In genomic region chr4:48047766-48048371, GRCm38 (mm10) we compare ENCODE assay signal across 8 mouse cellular contexts. TPM values are rescaled to one million over a fixed set of nuclear protein-coding genes. Genes with fewer than 3 reads are reported as not detected.
DNase-seq lines count a peak whose midpoint lies in the region; ATAC-seq and TF ChIP-seq lines count a peak whose summit lies in the region.

No protein-coding gene starts in this region.

- H3K36me3 ChIP-seq in heart, postnatal 0 days (replicated peaks; ENCODE audit: control insufficient read depth, insufficient read depth, low read length): no peaks in the 10 kb centered on the region
- no peaks in the 10 kb centered on the region for H3K36me3 ChIP-seq in limb, embryonic 11.5 days (ENCODE audit: control insufficient read depth, insufficient read depth, low read length)
- no peaks in the 10 kb centered on the region for H3K36me3 ChIP-seq in midbrain, embryonic 15.5 days (replicated peaks)

- H3K9ac ChIP-seq in heart, postnatal 0 days (replicated peaks; ENCODE audit: low read depth, low read length): 0 out of 2 replicates have a peak overlapping the region, but pooled peaks have one; percentile 17
- H3K9ac ChIP-seq in limb, embryonic 11.5 days (ENCODE audit: low read length): no peak overlapping the region
- H3K9ac ChIP-seq in midbrain, embryonic 15.5 days: 0 out of 2 replicates have a peak overlapping the region, but pooled peaks have one; percentile 24

- no peaks in the 10 kb centered on the region for H3K9me3 ChIP-seq in heart, postnatal 0 days (replicated peaks; ENCODE audit: control insufficient read depth, low read length)
- no peaks in the 10 kb centered on the region for H3K9me3 ChIP-seq in limb, embryonic 11.5 days (ENCODE audit: control insufficient read depth, low read length)
- H3K9me3 ChIP-seq in midbrain, embryonic 15.5 days: no peaks in the 10 kb centered on the region

- DNase-seq in cerebellum, adult 11 months: peak; percentile 36
- peak; percentile 20 for DNase-seq in NIH3T3 (ENCODE audit: low read depth)
- peak; percentile 79 for DNase-seq in embryo, embryonic 11 days
- no peak for DNase-seq in heart, postnatal 0 days (ENCODE audit: low spot score)
- peak; percentile 66 for DNase-seq in limb, embryonic 11.5 days (ENCODE audit: low spot score)
- peak; percentile 56 for DNase-seq in testis, postnatal 10 days (ENCODE audit: low spot score)

- H3K4me1 ChIP-seq in heart, postnatal 0 days (ENCODE audit: control insufficient read depth, insufficient read depth): peaks cover 25% of the 10 kb centered on the region; the same call in 1 of the 2 replicates
- H3K4me1 ChIP-seq in limb, embryonic 11.5 days (ENCODE audit: control insufficient read depth, insufficient read depth, low read length): peaks cover 27% of the 10 kb centered on the region; the same call in 1 of the 2 replicates
- peaks cover 53% of the 10 kb centered on the region for H3K4me1 ChIP-seq in midbrain, embryonic 15.5 days

- H3K27me3 ChIP-seq in heart, postnatal 0 days (ENCODE audit: control insufficient read depth, insufficient read depth, low read length): peaks cover 56% of the 10 kb centered on the region
- H3K27me3 ChIP-seq in limb, embryonic 11.5 days (ENCODE audit: control insufficient read depth, insufficient read depth, low read length): peaks cover 70% of the 10 kb centered on the region
- H3K27me3 ChIP-seq in midbrain, embryonic 15.5 days (replicated peaks): peaks cover 48% of the 10 kb centered on the region

- peak overlapping the region; percentile 100 for H3K4me2 ChIP-seq in heart, postnatal 0 days (ENCODE audit: low read depth, low read length)
- peak overlapping the region; percentile 99 for H3K4me2 ChIP-seq in limb, embryonic 11.5 days (ENCODE audit: low read depth, severe bottlenecking)
- peak overlapping the region; percentile 90 for H3K4me2 ChIP-seq in midbrain, embryonic 15.5 days

- 1% methylated on average over 30 of the region's 30 CpGs for WGBS in heart, postnatal 0 days
- WGBS in limb, embryonic 11.5 days: under 1% methylated on average over 30 of the region's 30 CpGs
- WGBS in midbrain, embryonic 15.5 days: under 1% methylated on average over 30 of the region's 30 CpGs

- no peak for ATAC-seq in cerebellum, adult (ENCODE audit: insufficient number of reproducible peaks, low FRiP score, low TSS enrichment)
- ATAC-seq in heart, postnatal 0 days (ENCODE audit: insufficient read depth, low read depth): no peak
- ATAC-seq in limb, embryonic 11.5 days (ENCODE audit: insufficient number of reproducible peaks, low FRiP score, low TSS enrichment, low read depth): no peak
- ATAC-seq in midbrain, embryonic 15.5 days (replicated peaks): no peak

- no peak for TF ChIP-seq EP300 in heart, postnatal 0 days (IDR thresholded peaks at IDR 0.05; ENCODE audit: low read depth)

- no peak for TF ChIP-seq CTCF in heart, postnatal 0 days (IDR thresholded peaks at IDR 0.05; ENCODE audit: low read depth)

- peak overlapping the region; percentile 71 for H3K4me3 ChIP-seq in heart, postnatal 0 days (ENCODE audit: low read depth, low read length)
- peak overlapping the region; percentile 61 for H3K4me3 ChIP-seq in limb, embryonic 11.5 days (ENCODE audit: low read depth, low read length)
- peak overlapping the region; percentile 52 for H3K4me3 ChIP-seq in midbrain, embryonic 15.5 days

- no peak overlapping the region for H3K27ac ChIP-seq in heart, postnatal 0 days (ENCODE audit: low read depth)
- H3K27ac ChIP-seq in limb, embryonic 11.5 days (replicated peaks; ENCODE audit: low read depth, low read length): no peak overlapping the region
- no peak overlapping the region for H3K27ac ChIP-seq in midbrain, embryonic 15.5 days

RNA-seq across cellular contexts. Expression of gene Nr4a3, which starts 2.9 kb away (rescaled TPM):
- 5.0 and 5.3 TPM in 2 replicates for total RNA-seq in heart, postnatal 0 days (2014; rRNA removed; ENCODE audit: low replicate concordance)
- 0.14 and 0.30 TPM in 2 replicates for polyA plus RNA-seq in heart, postnatal 0 days (2015; fragmentation: Nextera tagmentation; extraction: Ambion mirVana)
- polyA plus RNA-seq in limb, embryonic 11.5 days (2014; fragmentation: Nextera tagmentation; extraction: Ambion mirVana): 0.17 and 0.28 TPM in 2 replicates
- polyA plus RNA-seq in midbrain, embryonic 15.5 days (2015; fragmentation: Nextera tagmentation; extraction: Ambion mirVana): 1.3 and 1.4 TPM in 2 replicates
